Mouse (Mus musculus) right cerebral cortex, adult 2 months (tissue): Measurements from ENCODE around the gene Gtf2ird1.
A peak's percentile ranks its signal among the peaks of the same experiment; 100 is the strongest.
"Not testable (repeated sequence)": the region's sequence is repeated elsewhere in the genome, so short reads cannot be mapped to it uniquely, and the experiment has no call there.

ENCODE experiments used
- DNase-seq, 2 experiments: peaks; one replicate each; pipeline ENCODE4 v3.0.0; 2021 to 2022; ENCODE audit warnings: low spot score in 2 of 2

The Gtf2ird1 gene

DNA sequence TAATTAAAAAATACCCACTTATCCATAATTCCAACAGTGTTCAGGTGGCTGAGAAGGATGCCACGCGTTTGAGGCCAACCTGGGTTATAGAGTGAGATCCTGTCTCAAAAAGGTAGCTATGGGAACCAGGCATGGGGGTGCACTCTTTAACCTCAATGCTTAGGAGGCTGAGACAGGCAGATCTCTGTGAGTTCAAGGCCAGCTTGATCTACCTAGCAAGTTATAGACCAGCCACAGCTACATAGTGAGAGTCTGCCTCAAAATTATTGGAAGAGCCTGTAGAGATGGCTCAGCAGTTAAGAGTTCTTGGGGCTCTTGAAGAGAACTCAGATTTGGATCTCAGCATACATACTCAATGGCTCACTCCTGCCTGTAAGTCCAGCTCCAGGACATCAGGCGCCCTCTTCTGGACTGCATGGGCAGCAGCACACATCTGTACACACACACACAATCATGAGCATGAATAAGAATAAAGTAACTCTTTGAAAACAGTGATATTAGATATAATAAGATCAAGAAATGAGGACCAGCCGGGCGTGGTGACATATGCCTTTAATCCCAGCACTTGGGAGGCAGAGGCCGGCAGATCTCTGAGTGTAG lies 18.6 kb upstream of the Gtf2ird1 start:
- no peak for DNase-seq

DNA sequence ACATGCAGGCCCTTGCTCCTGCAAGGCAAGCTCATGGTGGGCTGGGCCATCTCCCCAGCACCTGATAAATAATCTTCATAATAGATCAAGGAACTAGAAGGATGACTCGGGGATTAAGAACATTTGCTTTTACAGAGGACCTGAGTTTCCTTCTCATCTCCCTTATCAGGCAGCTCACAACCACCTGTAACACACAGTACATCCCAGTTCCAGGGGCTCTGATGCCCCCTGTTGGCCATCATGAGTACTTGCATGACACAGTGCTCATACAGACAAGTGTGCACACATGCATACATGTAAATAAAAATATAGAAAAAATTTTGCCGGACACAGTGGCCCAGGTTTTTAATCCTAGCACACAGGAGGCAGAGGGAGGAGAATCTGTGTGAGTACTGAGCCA lies 17.4 kb upstream of the Gtf2ird1 start:
- no peak for DNase-seq

DNA sequence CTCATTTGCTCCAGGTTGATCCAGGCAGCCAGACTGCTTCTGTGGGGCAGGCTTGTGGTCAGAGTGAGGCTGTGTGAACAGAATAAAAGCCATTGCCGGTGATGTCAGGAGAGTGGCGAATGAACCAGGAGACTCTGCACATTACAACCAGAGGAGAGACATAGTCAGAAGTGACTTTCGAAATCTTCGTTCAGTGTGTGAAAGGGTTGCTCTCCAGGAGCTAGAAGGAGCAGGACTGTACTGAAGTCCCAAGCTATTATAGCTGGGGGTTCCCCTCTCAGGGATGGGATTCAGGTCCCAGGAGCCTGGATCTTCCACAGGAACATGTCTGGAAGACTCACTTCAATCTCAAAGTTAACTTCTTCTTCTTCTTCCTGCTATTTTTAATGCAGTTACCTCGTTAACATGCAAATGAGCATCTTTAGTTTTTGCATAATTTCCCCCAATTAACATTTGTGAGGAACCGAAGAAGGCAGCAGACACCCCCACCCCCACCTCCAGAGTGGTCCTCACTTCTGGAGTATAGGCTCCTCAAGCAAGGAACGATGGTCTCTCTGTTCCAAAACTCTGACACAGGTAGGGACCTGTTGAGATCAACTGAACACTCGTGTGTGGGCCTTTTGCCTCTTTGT lies 14.1 kb upstream of the Gtf2ird1 start:
- no peak for DNase-seq

DNA sequence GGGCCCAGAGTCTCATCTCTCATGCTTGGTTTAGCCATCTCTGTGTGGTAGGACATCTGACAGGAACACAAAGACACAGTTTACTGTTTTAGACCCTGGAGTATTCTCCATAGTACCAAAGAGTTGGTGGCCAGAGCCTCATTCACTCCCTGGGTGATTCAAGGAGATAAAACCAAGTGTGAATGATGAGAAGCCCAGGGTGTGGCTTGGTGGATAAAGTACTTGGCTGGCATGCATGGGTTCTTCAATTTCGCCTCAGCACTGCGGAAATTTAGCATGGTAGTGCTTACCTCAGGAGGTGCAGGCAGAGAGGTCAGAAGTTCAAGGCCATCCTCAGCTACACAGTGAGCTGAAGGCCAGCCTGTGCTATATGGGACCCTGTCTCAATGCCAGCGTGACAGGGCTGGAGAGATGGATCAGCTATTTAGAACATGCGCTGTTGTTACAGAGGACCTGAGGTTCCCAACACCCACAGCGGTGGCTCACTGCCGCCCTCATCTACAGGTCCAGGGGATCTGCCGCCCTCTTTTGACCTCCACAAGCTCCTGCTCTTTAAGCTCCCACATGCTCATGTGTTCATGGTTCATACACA lies 13.1 kb upstream of the Gtf2ird1 start:
- DNase-seq = no peak

DNA sequence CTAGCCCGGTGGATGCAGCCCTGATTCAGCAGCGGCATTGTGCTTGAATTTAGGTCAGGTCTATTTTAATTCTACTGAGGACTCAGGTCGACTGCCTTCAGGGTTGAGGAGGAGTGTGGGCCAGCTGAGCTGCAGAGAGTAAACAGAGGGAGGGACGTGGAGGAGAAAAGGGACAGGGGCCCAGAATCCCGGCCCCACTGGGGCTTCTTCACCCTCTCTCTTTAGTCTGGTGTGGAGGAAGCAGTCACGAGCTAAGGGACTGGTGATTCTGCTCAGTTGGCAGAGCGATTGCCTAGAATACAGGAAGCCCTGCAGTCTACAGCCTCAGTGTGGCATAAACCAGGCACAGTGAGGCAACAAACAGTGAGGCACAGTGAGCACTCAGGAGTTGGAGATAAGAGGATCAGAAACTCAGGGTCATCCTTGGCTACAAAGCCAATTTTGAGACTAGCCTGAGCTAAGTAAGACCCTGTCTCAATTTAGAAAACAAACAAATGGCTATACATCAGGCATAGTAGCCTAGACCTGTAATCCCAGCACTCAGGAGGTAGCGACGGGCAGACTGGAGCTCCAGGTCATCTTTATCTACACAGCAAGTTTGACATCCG lies 11.7 kb upstream of the Gtf2ird1 start:
- peak in 1 of 2 experiments; percentile 59 for DNase-seq

DNA sequence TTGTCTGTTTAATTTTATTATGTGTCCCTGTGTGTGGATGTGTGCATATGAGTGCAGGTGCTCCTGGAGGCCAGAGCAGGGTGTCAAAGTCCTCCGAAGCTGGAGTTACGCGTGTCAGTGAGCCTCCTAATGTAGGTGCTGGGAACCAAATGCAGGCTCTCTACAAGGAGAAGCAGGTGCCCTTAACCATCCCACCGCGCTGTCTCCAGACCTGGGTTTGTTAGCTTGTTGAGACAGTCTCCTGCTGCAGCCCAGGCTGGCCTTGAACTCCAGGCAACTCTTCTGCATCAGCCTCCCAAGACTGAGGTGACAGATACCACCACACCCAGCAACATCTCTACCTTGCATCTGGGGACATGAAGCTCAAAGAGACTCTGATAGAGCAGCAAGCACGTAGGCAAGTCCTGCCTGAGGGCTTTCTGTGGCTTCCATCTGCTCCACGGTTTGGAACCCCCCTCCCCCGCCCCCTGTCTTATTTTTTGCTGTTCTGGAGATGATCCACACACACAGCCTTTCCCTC lies 10.6 kb upstream of the Gtf2ird1 start:
- no peak for DNase-seq

DNA sequence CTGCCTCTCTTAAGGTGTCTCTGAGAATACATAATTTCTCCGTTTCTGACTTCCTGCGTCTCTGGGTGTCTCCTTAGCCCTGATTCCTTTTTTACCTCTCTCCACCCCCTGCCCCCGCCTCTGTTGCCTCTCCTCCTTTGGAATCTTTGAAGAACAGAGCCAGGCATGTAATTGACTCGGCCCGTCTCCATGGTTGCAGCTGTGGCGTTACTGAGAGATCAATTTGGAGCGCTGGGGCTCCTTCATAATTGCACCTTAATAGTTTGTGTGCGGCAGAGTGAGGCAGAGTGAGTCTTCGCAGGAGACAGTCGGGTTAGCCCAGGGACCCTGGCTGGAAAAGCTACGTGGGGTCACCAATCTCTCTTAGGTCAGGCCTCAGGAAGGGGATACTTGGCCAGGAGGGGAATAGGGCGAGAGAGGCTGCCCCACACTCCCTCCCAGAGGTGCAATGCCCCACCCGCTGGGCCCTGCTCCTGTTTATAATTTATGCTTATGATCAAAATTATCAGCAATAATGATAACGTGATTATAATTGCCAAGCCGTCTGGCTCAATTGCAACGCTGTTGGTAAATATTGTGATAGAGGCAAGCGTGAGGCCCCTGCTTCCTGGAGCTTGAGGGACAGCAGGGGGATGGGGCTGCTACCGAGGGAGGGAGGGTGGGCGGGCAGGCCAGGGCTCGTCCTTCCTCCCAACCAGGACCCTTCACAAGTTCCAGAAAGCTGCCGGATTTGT lies 9.9 kb upstream of the Gtf2ird1 start:
- peak in 1 of 2 experiments; percentile 60 for DNase-seq

DNA sequence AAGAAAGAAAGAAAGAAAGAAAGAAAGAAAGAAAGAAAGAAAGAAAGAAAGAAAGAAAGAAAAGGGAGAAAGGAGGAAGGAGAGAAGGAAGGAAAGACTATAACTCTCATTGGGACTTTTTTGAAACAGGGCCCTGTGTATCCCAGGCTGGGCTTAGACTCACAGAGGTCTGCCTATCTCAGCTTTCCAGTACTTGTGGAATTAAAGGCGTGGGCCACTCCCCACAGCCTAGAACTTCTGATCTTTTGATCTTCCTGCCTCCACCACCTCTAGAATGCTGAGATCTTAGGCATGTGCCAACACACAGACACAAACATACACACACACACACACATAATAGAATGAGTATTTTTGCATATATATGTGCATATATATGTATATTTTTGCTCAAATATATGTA lies 8.7 kb upstream of the Gtf2ird1 start:
- no peak for DNase-seq

DNA sequence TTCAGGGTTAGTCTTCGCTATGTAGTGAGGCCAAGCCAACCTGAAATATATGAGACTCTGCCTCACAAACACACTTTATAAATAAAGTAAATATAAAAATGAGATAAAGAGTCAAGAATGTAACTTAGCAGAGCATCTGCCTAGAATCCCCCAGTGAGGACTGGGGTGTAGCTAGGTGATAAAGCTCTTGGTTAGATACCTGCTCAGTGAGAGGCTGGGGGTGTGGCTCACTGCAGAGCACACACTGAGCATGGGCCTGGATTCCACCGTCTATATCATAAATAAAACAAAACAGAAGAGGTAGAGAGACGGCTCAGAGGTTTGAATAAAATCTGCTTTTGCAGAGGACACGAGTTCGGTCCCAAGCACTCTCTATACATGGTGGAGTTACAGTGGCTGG lies 7.7 kb upstream of the Gtf2ird1 start:
- DNase-seq = no peak

DNA sequence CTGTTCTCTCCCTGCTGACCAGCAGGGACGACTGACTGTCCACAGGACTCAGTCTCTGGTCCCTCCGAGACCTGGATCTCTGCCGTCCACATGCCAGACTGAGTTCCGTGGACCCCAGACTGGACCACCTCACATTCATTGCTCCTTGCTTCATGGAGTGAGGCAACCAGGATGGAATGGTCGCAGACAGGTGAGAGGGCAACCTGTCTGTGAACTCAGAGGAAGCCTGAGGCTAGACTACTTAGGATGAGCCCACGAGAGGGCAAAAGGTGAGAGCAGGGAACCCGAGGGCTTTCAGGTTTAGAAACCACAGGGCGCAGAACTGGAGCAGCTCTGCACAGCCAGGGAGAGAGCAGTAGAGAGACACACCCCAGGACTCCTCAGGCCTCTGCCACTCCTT lies 6.2 kb upstream of the Gtf2ird1 start:
- DNase-seq = no peak

DNA sequence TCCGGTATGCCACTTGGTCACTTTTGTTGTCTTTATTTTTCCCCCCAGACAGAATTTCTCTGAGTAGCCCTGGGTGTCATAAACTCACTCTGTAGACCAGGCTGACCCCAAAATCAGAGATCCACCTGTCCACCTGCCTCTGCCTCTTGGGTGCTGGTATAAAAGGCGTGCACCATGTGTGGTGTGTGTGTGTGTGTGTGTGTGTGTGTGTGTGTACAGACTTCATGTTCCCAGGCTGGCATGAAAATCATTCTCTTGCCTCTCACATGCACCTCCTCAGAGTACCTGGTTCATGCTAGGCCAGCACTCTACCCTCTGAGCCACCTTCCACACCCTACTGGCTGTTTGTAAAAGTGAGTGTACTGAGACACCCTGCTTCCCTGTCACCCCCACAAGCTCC lies 5.8 kb upstream of the Gtf2ird1 start:
- DNase-seq = no peak

DNA sequence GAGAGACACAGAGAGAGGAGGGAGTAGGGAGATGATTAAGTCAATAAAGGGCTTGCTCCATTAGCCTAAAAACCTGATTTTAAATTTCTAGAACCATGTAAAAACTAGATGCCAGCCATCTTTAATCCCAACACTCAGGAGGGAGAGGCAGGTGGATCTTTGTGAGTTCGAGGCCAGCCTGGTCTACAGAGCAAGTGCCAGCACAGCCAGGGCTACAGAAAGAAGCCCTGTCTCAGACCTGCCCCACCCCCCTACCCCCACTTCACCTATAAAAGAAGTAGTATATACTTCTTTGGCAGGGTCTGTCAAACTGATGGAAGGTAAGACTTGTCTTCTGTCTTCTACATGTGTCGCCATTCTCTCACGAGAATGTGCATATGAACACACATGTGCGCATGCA lies 4.0 kb upstream of the Gtf2ird1 start:
- DNase-seq = no peak

DNA sequence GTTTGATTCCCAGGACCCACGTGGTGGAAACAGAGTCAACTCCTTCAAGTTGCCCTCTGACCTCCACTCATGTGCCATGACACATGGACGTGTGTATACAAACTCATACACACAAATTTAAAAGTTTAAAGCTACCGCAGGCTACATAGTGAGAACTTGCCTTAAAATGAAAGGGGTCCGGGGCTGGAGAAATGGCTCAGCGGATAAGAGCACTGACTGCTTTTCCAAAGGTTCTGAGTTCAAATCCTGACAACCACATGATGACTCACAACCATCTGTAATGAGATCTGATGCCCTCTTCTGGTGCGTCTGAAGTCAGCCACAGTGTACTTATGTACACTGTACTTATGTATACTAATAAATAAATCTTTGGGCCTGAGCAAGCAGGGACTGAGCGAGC lies 2.6 kb upstream of the Gtf2ird1 start:
- DNase-seq = no peak

DNA sequence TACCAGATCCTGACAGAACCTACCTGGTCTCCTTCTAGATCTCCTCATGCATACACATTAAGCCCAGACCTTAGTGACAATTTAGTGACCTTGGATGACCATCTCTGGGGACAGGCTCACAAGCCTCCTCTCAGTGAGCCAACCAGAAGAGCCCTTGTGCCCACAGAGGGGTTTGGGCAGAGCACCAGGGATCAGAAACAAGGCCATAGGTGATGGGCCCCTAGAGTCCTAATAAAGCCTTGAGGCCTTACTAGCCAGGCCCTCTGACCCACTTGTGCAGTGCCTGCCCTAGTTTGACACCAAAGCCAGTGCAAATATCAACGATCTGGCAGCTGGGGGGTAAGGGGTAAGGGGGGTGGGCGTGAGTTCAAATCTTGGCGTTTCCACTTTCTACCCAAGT lies 1.9 kb upstream of the Gtf2ird1 start:
- DNase-seq = no peak

DNA sequence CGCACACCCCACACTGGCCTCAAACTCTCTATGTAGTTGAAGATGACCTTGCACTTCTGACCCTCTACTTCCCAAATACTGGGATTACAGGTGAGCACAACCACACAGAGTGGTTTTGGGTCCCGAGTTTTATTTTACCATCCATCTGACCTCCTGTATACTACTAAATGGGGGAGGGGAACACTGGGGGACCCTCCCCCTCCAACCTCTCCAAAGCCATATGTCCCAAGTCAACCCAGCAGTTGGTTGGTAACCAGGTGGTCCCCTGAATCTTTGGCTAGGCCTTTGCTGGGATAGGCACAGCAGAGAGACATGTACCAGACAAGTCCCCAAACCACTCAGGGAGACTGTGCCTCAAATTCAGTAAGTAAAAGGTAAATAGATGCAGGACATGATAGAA lies 855 bp upstream of the Gtf2ird1 start:
- DNase-seq = no peak

DNA sequence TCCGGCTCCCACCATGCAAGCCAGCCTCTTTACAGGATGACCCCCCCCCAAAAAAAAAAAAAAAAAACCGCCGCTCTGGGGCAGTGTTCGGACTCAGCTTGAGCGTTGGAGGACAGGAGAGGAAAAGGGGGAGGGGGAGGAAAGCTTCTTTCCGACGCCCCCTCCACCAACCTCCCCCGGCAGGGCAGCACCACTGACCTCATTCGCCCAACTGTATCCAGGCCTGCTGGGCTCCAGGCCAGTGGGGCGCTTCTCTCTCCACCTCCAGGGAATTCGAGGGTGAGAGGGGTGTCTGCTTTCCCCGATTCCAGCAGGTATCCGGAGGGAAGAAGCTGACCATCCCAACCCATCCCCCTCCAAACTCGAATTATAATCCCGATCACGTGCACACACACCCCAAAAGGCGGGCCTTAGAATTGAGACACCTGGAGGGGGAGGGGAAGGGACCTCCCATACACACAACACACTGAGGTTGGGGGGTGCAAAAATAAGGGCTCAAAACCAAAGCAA lies 547 bp downstream of the Gtf2ird1 start:
- peak; percentile 49 to 51 for DNase-seq

DNA sequence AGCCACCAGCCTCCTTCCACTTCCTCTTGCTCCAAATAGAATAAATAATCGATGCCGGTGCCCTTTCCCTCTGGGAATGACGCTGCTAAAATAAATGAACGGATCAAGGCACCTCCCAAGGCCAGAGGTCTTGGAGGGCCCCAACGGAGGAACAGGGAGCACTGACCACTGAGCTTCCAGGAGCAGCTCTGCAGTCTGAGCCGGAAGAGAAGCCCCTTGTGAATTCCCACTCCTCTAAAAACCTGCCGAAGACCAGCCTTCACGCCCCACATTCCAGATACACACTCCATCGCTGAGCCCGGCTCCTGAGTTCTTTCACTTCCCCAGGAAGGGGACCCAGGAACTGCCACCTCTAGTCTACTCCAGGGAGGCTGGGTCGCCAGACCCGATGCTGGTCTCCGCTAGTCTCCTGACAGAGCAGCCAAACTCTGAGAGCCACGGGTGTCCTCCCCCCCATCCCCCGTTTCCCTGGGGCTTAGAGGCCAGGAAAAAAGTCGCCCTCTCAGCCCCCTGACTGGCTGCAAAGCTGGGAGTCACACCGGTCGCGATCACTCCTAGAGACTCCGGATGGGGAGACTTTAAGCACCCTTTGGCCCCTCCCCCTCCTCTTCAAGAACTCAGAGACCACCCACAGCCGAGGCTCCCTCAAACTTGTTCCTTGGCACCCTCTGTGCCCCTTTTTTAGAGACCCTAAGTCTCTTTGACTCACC lies 1.2 kb downstream of the Gtf2ird1 start:
- no peak for DNase-seq

DNA sequence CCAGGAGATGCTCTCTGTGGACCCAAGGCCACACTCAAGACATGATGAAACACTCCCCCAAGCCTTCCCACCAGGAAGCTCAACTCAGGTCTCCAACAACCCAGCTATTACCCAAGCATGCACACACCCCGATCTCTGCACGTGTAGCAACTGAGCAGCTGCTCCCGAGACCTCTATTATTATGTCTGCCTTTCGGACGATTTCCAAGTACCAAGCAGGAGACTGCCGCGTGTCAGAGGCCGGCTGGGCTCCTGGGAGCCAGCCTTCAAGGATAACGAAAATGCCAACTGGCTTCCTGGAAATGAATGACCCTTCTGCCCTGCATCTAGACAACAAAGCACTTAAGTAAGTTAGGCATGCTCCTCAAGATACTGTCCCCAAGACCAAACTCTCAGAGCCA lies 2.1 kb downstream of the Gtf2ird1 start:
- DNase-seq = no peak

DNA sequence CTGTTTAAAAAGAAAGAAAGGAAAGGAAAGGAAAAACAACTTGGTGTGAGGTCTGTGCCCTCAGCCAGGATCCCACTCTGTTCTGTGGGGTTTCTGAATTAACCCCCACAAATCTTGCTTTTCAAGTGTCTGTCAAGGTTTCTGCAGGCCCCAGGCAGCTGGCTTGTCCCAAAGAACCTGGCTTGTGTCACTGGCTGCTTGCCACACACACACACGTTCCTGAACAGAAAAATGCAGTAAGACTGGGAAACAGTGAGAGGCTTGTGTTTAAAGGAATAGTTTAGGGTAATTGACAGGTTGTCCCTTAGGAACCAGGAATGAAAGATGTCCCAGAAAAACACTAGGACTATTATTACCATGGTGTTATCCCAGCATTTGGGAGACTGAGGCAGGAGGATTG lies 2.9 kb downstream of the Gtf2ird1 start:
- DNase-seq = no peak

DNA sequence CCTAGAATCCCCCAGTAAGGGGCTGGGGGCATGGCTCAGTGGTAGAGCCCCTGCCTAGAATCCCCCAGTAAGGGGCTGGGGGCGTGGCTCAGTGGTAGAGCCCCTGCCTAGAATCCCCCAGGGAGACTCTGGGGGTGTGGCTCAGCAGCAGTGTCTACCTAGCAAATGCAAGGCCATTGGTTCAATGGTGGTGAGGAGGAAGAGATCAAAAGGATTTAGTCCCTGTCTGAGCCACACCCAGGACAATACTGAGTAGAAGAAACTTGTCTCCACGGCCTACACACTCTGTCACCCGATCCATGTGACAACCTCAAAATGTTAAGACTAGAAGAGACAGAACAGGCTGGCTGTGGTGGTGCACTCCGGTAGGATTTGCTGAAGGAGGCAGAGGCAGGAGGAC lies 9.8 kb downstream of the Gtf2ird1 start:
- DNase-seq = not testable (repeated sequence)

DNA sequence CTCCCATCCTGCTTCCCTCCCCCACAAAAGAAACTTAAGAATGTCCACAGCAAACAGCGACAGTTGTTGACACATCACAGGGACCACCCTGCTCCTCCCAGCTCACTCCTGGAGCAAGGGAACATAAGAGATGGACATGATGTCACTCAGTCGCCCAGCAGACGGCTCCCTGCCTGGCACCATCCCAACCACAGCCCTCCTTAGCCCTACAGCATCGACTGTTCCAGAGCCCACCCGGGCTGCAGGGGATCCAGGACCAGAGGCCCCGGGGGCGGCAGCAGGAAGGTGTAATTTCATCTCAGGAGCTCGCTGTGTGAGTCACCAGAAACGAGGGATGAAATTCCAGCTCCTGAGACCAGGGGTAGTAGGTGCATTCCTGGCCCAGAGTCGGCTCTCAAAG lies 10.6 kb downstream of the Gtf2ird1 start:
- DNase-seq = no peak
